Mouse (Mus musculus) limb, embryonic 10.5 days (tissue): ENCODE results near the gene Zc2hc1b. TPM values are rescaled to one million over a fixed set of nuclear protein-coding genes. Genes with fewer than 3 reads are reported as not detected.

Experiments
- DNase-seq: peaks from one replicate; pipeline ENCODE4 v3.0.0-alpha.2; 2017; ENCODE audit warnings: low spot score
- H3K27ac ChIP-seq: fragments of 300-500 bp; sonication (generic); 2 replicates; pipeline ENCODE4 v1.5.1; 2016; ENCODE audit warnings: mild to moderate bottlenecking
- H3K27me3 ChIP-seq: fragments of 300-500 bp; sonication (generic); 2 replicates; pipeline ENCODE4 v1.6.1; 2016; ENCODE audit warnings: low read depth, mild to moderate bottlenecking; ENCODE audit not compliant: poor library complexity, severe bottlenecking
- H3K36me3 ChIP-seq: fragments of 300-500 bp; sonication (generic); 2 replicates; pipeline ENCODE4 v1.6.1; 2016; ENCODE audit warnings: mild to moderate bottlenecking, moderate library complexity
- H3K4me1 ChIP-seq: fragments of 300-500 bp; sonication (generic); 2 replicates; pipeline ENCODE4 v1.6.1; 2016
- H3K4me3 ChIP-seq: fragments of 300-500 bp; sonication (generic); 2 replicates; pipeline ENCODE4 v1.5.1; 2016; ENCODE audit warnings: mild to moderate bottlenecking, moderate library complexity
- H3K9me3 ChIP-seq: fragments of 300-500 bp; sonication (generic); replicated peaks from 2 replicates; pipeline ENCODE4 v1.6.1; 2016; ENCODE audit warnings: mild to moderate bottlenecking
- WGBS: fragments of 180-500 bp; shearing (Covaris S2); methylation state at CpG from one replicate; pipeline ENCODE4 v1.1.7; 2016; 5-methylcytosine and 5-hydroxymethylcytosine counted together
- polyA plus RNA-seq: library from polyadenylated mRNA; unstranded; fragments of >200 nt; fragmentation: Nextera tagmentation; extraction: Ambion mirVana; gene quantifications from 2 replicates; pipeline ENCODE4 v1.2.1, GENCODE M21; 2016

Zc2hc1b gene
- polyA plus RNA-seq, 1 experiment from 2014 or later: not detected

DNA sequence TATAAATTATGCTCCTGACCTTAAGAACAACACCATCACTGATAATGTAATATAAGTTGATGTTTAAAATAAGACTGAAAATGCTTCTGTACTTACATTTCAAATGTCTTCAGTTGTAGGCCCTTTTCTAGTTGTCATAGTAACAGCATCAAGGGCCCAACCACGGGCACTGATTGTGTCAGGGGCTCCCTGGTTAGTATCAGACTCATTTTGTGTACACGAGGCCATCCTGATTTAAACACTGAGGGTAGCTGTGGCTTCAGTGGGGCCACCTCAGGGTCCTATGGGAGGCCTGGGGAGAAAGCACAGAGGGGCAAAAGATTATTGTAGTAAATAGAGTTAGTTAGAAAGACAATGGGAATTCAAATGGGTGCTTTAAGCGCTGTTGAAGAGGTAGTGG is 52.0 kb downstream of the Zc2hc1b start:
- Histone ChIP-seq H3K27ac (no peak overlapping the region), H3K4me3 (no peak overlapping the region), H3K27me3 (no peaks in the 10 kb centered on the region), H3K4me1 (no peaks in the 10 kb centered on the region), H3K9me3 (no peaks in the 10 kb centered on the region), H3K36me3 (peaks cover 18% of the 10 kb centered on the region)
- DNase-seq: peak; percentile 3
- WGBS: 79% methylated on average over 3 of the region's 3 CpGs

GRCm38 (mm10) chr10:13119300-13119699 is 58.5 kb downstream of the Zc2hc1b start:
- Histone ChIP-seq H3K4me3 (no peak overlapping the region), H3K9me3 (no peaks in the 10 kb centered on the region), H3K36me3 (no peaks in the 10 kb centered on the region), H3K27ac (peak overlapping the region; percentile 21; the same call in 1 of the 2 replicates), H3K4me1 (peaks cover 26% of the 10 kb centered on the region), H3K27me3 (no peaks in the 10 kb centered on the region)
- no peak for DNase-seq
- 60% methylated on average over 2 of the region's 2 CpGs for WGBS

GRCm38 (mm10) chr10:13118770-13119102 is 59.1 kb downstream of the Zc2hc1b start:
- Histone ChIP-seq H3K27ac (0 out of 2 replicates have a peak overlapping the region, but pooled peaks have one; percentile 21), H3K9me3 (no peaks in the 10 kb centered on the region), H3K4me1 (peaks cover 27% of the 10 kb centered on the region), H3K4me3 (no peak overlapping the region), H3K36me3 (no peaks in the 10 kb centered on the region), H3K27me3 (no peaks in the 10 kb centered on the region)
- 57% methylated on average over 5 of the region's 5 CpGs for WGBS
- DNase-seq: no peak

DNA sequence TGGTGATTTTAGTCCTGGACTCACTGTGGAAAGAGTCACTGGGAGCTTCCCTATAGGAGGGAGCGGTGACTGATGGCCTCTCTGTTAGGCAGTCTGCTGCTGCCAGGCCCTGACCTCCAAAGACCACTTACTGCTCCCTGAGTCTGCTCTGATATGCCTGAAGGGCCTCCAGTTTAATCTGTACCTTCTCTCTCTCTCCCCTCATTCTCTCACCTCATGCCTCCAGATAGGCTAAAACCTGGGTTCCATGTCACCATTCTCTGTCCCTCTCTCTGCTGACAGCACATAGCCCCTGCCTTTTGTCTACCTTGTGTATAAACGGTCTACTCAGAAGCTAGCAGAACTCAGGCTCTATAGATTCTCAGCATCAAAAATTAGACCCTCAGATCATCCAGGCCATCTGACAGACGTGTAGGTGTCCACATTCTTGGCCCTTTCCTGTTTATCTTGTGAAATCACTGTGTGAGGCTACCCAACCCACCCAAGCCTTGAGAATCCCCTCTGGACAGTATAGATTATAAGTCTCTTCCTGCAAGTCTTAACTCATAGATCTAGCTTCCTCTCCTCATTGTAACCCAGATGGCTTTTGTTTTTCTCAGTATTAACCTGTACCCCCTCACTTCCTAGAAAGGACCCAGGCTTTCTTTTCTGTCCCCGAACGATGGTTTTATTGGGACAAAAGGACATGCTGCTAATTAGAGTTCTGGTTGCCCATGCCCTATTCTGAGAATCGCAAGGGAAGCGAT is 59.6 kb downstream of the Zc2hc1b start:
- H3K9me3 ChIP-seq: no peaks in the 10 kb centered on the region
- no peak overlapping the region; the same call in 1 of the 2 replicates for H3K27ac ChIP-seq
- H3K4me3 ChIP-seq: no peak overlapping the region
- no peaks in the 10 kb centered on the region for H3K36me3 ChIP-seq
- no peak for DNase-seq
- 76% methylated on average over 7 of the region's 7 CpGs for WGBS
- H3K27me3 ChIP-seq: no peaks in the 10 kb centered on the region
- peaks cover 31% of the 10 kb centered on the region for H3K4me1 ChIP-seq

- no peak overlapping the region for H3K4me3 ChIP-seq
- H3K27me3 ChIP-seq: no peaks in the 10 kb centered on the region
- 49% methylated on average over 9 of the region's 9 CpGs for WGBS
- no peaks in the 10 kb centered on the region for H3K36me3 ChIP-seq
- DNase-seq: no peak
- H3K27ac ChIP-seq: peak overlapping the region; percentile 58
- H3K9me3 ChIP-seq: no peaks in the 10 kb centered on the region
- H3K4me1 ChIP-seq: peaks cover 38% of the 10 kb centered on the region
These were observed 60.8 kb downstream of the Zc2hc1b start for GRCm38 (mm10) chr10:13116706-13117665.

DNA sequence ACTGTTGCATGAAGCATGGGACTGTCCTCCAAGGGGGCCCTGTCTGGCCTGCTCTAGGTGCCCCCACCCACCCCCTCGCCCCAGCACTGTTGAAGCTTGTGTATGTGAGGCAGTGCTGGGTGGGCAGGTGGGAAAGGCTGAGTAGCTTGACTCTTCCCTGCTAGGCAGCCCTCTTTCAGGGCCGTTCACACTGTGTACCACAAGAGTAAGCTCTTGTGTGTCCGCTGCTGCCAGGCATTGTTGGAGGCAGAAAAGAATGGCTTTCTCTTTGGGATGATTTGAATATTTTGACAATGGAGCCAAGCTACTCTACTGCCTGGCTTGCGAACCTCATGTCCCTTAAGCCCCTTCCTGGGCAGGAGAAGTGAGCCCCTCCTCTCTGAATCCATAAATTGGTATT is 62.8 kb downstream of the Zc2hc1b start:
- no peak for DNase-seq
- no peaks in the 10 kb centered on the region for H3K36me3 ChIP-seq
- no peaks in the 10 kb centered on the region for H3K27me3 ChIP-seq
- H3K4me3 ChIP-seq: no peak overlapping the region
- H3K27ac ChIP-seq: no peak overlapping the region
- H3K9me3 ChIP-seq: no peaks in the 10 kb centered on the region
- 90% methylated on average over 4 of the region's 4 CpGs for WGBS
- peaks cover 38% of the 10 kb centered on the region for H3K4me1 ChIP-seq

DNA sequence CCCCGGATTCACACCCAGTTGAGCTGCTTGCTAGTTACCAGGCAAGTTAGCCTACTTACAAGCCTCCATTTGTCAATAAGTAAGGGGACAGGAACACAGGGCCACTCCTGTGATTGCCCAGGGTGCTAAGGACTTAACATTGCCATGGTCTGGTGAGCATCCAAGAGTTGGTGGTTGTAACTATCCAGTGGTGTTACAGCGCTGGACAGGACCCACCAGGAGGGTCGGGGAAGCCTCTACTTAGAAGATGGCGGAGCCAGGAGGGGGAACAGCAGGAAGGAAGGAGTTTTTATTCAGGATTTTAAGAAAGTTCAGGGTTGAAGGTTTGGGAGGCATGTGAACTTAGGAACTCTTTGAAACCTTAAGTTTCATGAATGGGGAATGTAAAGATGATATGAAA is 64.2 kb downstream of the Zc2hc1b start:
- no peak overlapping the region for H3K27ac ChIP-seq
- H3K36me3 ChIP-seq: no peaks in the 10 kb centered on the region
- no peak for DNase-seq
- H3K27me3 ChIP-seq: no peaks in the 10 kb centered on the region
- no peaks in the 10 kb centered on the region for H3K9me3 ChIP-seq
- H3K4me1 ChIP-seq: peaks cover 41% of the 10 kb centered on the region
- no peak overlapping the region for H3K4me3 ChIP-seq
- 86% methylated on average over 4 of the region's 4 CpGs for whole genome bisulfite sequencing

GRCm38 (mm10) chr10:13112849-13113248 is 65.0 kb downstream of the Zc2hc1b start:
- H3K4me3 ChIP-seq: no peak overlapping the region
- peaks cover 44% of the 10 kb centered on the region for H3K4me1 ChIP-seq
- WGBS: 61% methylated on average over 3 of the region's 3 CpGs
- no peak for DNase-seq
- no peaks in the 10 kb centered on the region for H3K27me3 ChIP-seq
- H3K27ac ChIP-seq: peak overlapping the region; percentile 44; the same call in 1 of the 2 replicates
- H3K9me3 ChIP-seq: no peaks in the 10 kb centered on the region
- no peaks in the 10 kb centered on the region for H3K36me3 ChIP-seq

DNA sequence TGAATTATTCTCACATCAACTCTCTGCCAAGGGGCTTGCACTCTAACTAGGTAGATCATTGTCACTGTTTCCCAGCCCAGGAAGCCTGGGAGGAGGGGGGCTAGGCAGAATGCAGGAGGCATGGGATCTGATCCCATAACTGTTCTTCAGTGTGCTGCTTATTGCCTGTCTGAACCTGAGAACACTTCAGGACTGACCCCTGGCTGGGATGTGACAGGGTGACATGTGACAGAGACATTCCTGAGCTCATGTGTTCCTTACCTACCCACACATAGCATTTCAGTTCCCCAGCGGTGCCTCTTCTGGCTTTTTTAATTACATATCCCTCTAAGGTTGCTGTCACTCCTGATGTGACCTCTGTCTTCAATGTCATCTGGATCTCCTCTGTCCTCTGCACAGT is 68.0 kb downstream of the Zc2hc1b start:
- Histone ChIP-seq H3K9me3 (no peaks in the 10 kb centered on the region), H3K27me3 (no peaks in the 10 kb centered on the region), H3K36me3 (no peaks in the 10 kb centered on the region), H3K4me1 (peaks cover 37% of the 10 kb centered on the region), H3K27ac (peak overlapping the region; percentile 25; the same call in 1 of the 2 replicates), H3K4me3 (no peak overlapping the region)
- DNase-seq: no peak
- WGBS: 30% methylated on average over 1 of the region's 1 CpGs

- no peaks in the 10 kb centered on the region for H3K9me3 ChIP-seq
- no peaks in the 10 kb centered on the region for H3K36me3 ChIP-seq
- no peak overlapping the region for H3K4me3 ChIP-seq
- WGBS: 53% methylated on average over 4 of the region's 4 CpGs
- no peak overlapping the region for H3K27ac ChIP-seq
- H3K4me1 ChIP-seq: peaks cover 37% of the 10 kb centered on the region
- no peaks in the 10 kb centered on the region for H3K27me3 ChIP-seq
- no peak for DNase-seq
These were observed 69.0 kb downstream of the Zc2hc1b start for GRCm38 (mm10) chr10:13108847-13109246.

DNA sequence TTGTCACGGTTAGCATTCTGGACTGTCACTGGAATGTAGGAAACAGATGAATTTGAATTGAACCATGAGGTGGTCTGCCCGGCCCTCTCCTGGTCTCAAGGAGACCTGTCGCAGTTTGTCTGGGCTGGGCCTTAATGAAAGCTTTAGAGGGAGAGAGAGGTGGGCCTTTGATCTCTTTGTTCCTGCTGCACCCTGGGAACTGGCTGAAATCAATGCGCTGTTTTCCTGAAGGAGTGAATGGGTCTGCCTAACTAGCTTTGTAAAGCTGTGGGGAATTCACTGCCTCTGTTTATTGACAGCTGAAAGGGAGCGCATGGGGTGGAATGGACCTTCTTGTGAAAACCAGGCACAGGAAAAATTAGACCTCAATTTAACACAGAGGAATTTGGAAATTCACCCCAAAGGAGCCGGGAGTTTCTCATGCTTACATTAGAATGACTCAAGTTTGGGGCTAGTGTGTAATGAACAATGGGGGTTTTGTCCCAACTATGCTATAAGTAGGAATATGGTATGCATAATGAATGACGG is 69.7 kb downstream of the Zc2hc1b start:
- Histone ChIP-seq H3K27ac (peak overlapping the region; percentile 74), H3K4me3 (no peak overlapping the region), H3K4me1 (peaks cover 32% of the 10 kb centered on the region), H3K36me3 (no peaks in the 10 kb centered on the region), H3K27me3 (no peaks in the 10 kb centered on the region), H3K9me3 (no peaks in the 10 kb centered on the region)
- peak; percentile 32 for DNase-seq
- 27% methylated on average over 7 of the region's 7 CpGs for WGBS

GRCm38 (mm10) chr10:13106909-13107624 is 70.8 kb downstream of the Zc2hc1b start:
- no peak for DNase-seq
- H3K9me3 ChIP-seq: no peaks in the 10 kb centered on the region
- peaks cover 25% of the 10 kb centered on the region for H3K4me1 ChIP-seq
- H3K36me3 ChIP-seq: no peaks in the 10 kb centered on the region
- H3K27me3 ChIP-seq: no peaks in the 10 kb centered on the region
- peak overlapping the region; percentile 74; the same call in 1 of the 2 replicates for H3K27ac ChIP-seq
- no peak overlapping the region for H3K4me3 ChIP-seq
- WGBS: 83% methylated on average over 9 of the region's 9 CpGs
